Mouse (Mus musculus) adrenal gland, postnatal 14 days (tissue): Measurements from ENCODE around the gene Lrrc34. TPM values are rescaled to one million over a fixed set of nuclear protein-coding genes. Genes with fewer than 3 reads are reported as not detected.
A peak's percentile ranks its signal among the peaks of the same experiment; 100 is the strongest.

ENCODE experiments used
- DNase-seq: peaks from one replicate; pipeline ENCODE4 v3.0.0; 2021; ENCODE audit warnings: mixed read lengths
- total RNA-seq: library from RNA; stranded (reverse); gene quantifications from 2 replicates; pipeline ENCODE4 v1.2.3, GENCODE M21; 2021

Gene Lrrc34
- total RNA-seq, 1 experiment from 2014 or later: not detected

DNA sequence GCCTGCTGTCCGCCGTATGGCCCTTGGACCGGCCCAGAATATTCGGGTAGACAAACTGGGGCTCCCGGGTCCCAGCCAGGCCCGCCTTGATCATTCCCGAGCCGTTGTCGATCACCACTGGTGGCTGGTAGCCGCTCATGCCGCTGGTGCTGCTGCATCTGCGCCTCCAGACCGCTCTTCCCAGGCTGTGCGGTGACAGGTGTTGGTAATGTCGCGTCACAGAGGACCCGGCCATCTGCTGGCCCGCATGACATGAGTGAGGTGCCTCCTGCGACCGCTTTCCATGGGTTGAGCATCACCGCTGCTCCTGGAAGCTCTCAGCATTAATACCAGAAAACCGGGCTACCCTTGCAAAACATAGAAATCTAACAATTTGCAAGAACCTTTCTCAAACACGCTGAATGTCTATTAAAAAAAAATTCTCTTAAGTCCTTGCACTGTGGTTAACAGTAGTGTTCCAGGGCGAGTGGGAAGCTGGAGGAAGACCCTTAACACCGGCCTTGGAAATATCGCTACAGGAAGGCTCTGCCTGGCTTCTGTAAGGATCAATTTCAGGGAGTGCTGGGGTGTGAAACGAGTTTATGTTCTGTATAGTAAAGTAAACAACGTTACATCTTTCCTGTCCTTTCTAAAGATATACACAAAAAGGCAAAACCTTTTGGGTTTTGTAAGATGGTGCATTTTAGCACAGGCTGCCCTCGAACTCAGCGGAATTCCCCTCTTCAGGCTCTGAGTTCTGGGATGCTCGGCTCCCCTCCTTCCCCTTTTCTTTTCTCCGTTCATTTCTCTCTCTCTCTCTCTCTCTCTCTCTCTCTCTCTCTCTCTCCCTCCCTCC lies 47.7 kb downstream of the Lrrc34 start, which contains the start of gene Actrt3:
Gene Actrt3, minus strand, starts transcription at position 229 of the 835 bp plus-strand sequence.
- peak; percentile 28 for DNase-seq

DNA sequence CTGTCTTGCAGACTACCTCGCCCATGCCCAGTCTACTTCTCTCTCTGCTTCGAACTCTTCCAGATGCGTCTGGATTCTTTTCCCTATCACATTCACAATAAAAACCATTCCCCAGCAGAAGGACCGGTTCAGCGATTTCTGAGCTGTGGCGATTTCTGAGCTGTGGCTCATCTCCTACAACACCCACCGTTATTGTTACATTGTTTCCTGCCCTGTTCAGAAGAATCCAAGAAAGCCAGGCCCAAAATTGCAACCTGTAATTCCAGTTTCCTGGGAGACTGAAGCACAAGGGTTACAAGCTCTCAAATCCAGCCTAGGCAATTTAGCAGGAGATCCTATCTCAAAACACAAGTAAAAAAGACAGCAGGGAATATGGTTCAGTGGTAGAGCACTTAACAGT lies 50.4 kb downstream of the Lrrc34 start:
- DNase-seq: no peak

DNA sequence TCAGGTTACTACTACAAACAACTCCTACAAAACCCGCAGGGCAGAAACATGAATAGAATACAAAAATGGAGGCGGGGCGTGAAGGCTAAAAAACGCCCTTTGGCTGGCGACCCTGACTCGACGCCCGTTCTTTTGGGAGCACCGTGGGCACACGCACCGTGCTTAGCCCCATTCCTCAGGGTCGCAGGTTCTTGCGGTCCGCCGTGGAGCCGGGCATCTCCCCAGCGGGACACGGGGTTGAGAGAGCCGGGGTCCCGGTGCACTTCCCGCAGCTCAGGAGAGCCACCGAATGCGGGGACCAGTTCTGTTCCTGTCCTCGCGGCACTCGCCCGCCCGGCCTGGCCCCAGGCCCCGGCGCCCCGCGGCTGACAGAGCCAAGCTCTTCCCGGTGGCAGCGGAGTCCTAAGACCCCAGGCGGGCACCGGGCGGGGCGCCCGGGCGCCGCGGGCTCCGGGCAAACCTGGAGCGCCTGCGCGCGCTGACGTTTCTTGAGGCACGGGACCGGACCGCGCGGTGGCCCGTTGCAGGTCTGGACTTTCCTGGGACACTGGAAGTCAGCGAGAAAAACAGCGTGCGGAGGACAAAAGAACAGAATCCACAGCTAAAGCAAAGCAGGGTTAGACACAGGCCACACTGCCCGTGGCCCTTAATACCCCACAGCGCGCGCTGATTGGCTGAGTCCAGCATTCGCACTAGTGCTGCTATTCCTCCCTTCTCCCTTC lies 52.4 kb downstream of the Lrrc34 start:
- DNase-seq: peak; percentile 54

DNA sequence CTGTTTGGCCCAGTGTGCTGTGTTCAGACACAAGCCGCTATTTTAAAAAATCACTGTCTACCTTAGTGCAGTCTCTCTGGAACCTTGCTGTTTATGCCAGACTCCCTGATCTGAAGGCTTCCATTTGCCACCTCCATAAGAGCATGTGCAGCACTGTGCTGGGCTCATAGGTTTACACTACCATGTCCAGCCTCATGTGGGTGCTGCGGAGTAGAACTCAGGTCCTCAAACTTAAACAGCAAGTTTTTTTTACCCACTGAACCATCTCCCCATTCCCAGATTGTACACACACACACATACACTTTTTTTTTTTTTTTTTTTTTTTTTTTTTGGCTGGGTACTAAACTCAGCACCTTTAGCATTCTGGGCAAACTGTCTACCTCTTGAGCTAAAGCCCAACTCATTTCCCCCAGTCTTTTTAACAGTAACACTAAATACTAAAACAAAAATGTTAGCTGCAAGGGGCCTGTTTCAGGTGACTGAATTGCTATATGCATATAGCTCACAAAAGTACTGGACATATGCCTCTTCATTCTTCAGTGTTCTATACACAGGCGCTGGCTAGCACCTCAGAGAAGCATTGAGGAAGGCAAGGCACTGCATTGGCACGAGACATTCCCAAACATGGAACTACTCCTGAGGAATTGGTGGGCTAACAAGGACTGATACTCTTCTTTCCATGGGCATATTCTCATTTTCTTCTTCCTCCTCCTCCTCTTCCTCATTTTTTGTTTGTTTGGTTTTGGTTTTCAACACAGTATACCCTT lies 53.8 kb downstream of the Lrrc34 start:
- no peak for DNase-seq

DNA sequence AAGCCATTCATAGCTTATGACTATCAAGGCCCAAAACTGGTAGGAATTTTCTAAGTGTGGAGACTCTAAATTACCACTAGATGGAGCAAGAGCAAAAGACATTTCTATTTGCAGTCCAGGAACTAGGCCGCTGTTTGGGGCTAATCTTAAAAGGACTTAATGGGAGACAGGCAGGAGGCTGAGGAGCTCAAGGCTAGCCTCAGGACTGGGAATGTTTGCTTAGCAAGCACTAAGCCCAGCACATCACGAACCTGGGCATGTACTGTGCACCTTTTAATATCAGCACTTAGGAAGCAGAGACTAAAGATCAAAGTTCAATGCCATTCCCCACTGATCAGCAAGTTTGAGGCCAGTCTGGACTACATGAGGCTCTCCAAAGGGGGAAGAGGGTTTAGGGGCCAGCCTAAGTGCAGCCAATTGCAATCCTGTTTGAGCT lies 55.2 kb downstream of the Lrrc34 start:
- peak; percentile 23 for DNase-seq

DNA sequence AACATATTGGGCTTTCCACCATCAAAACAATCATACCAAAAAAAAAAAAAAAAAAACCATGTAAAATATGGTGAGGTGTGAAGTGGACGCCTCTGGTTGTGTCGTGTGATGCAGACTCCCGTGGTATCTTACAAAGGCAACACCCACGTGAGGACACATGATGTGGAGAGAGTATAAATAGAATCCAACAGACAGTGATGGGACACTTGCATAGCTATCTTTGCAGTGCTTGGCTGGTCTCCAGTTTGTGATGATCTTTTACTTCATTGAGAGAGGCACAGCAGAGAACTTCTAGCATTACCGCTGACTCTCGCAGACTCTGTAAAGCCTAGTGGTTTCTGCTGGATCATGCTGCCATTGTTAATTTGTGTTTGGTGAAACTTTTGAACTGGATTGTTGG lies 58.8 kb downstream of the Lrrc34 start:
- DNase-seq: no peak

Other genes with a start within 250 kb of the Lrrc34 start
- gene Mecom, start 99.9 kb downstream of the Lrrc34 start, total RNA-seq: 15.4 and 15.6 TPM in 2 replicates
- not detected in 2 replicates for gene Actrt3, start 47.9 kb downstream of the Lrrc34 start, total RNA-seq
- 20.1 and 25.7 TPM in 2 replicates for gene Mynn, start 45.8 kb downstream of the Lrrc34 start, total RNA-seq
- not detected in 2 replicates for gene Lrriq4, start 3.4 kb downstream of the Lrrc34 start, total RNA-seq
- 0.15 TPM in 1 of 2 replicates, not detected in the other for gene Lrrc31, start 52.0 kb upstream of the Lrrc34 start, total RNA-seq
- not detected in 2 replicates for gene Samd7, start 98.4 kb upstream of the Lrrc34 start, total RNA-seq
- gene Sec62, start 145.0 kb upstream of the Lrrc34 start, total RNA-seq: 89.3 and 92.6 TPM in 2 replicates
- 1.4 and 5.4 TPM in 2 replicates for gene Gpr160, start 208.1 kb upstream of the Lrrc34 start, total RNA-seq